Mouse (Mus musculus) adrenal gland, postnatal 25 days (tissue): ENCODE results near the gene Prpf4. TPM values are rescaled to one million over a fixed set of nuclear protein-coding genes. Genes with fewer than 3 reads are reported as not detected.

Source experiments
- DNase-seq: peaks from one replicate; pipeline ENCODE4 v3.0.0; 2021; ENCODE audit warnings: mixed read lengths
- long read RNA-seq: library from polyadenylated mRNA; stranded (forward); transcript quantifications from one replicate; pipeline ENCODE4 v2.0.0, GENCODE M21; 2021
- total RNA-seq: library from RNA; stranded (reverse); gene quantifications from 2 replicates; pipeline ENCODE4 v1.2.3, GENCODE M21; 2021

Prpf4 gene
- 28.4 and 30.2 TPM in 2 replicates for total RNA-seq
- long read RNA-seq, full-length matches to known transcripts, result 34 of 46 reads
- long read RNA-seq, partial matches to known transcripts, result 5 of 46 reads
- long read RNA-seq, other reads (novel, unspliced or antisense), result 7 of 46 reads

- DNase-seq, result peak; percentile 94
Measured at GRCm38 (mm10) chr4:62408601-62409282, at the start of gene Prpf4, which contains the start of gene Cdc26. Gene Prpf4 (plus strand): TSS chr4:62408797. Gene Cdc26 (minus strand): TSS chr4:62408642.

- DNase-seq, result no peak
Measured at GRCm38 (mm10) chr4:62359256-62359775, 49.3 kb upstream of the Prpf4 start.

- DNase-seq, result peak; percentile 93
Measured at GRCm38 (mm10) chr4:62360088-62360804, 48.4 kb upstream of the Prpf4 start, which contains the start of the genes Fkbp15 and Slc31a1. Gene Fkbp15 (minus strand): TSS chr4:62360548. Gene Slc31a1 (plus strand): TSS chr4:62360727.

GRCm38 (mm10) chr4:62360805-62361455, 47.7 kb upstream of the Prpf4 start:
- DNase-seq, result no peak

GRCm38 (mm10) chr4:62361571-62361970, 47.0 kb upstream of the Prpf4 start:
- no peak for DNase-seq

- DNase-seq, result no peak
Measured at GRCm38 (mm10) chr4:62361997-62362396, 46.6 kb upstream of the Prpf4 start.

- DNase-seq, result no peak
Measured at GRCm38 (mm10) chr4:62362437-62362836, 46.2 kb upstream of the Prpf4 start.

DNA sequence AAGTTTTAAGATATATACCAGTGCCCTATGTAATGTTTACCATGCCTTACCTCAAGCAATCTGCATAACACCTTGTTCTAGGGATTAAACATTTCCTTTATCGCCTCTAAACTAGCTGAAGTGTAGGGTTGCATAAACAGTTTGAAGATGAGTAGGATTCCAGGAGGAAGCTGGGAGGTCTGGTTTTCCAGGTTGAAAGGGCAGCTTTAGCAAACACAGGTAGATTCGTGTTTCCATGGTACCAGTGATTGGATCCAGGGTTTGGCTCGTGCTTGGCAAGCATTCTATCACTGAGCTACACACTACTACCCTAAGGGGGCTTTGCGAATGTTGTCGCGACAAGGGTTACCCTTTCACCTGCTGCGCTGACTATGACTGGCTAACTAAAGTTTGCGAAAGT, 44.3 kb upstream of the Prpf4 start:
- DNase-seq, result no peak

- DNase-seq, result no peak
Measured at GRCm38 (mm10) chr4:62366291-62366690, 42.3 kb upstream of the Prpf4 start.

GRCm38 (mm10) chr4:62367586-62367985, 41.0 kb upstream of the Prpf4 start:
- no peak for DNase-seq

- no peak for DNase-seq
Measured at GRCm38 (mm10) chr4:62369091-62369490, 39.5 kb upstream of the Prpf4 start.

DNA sequence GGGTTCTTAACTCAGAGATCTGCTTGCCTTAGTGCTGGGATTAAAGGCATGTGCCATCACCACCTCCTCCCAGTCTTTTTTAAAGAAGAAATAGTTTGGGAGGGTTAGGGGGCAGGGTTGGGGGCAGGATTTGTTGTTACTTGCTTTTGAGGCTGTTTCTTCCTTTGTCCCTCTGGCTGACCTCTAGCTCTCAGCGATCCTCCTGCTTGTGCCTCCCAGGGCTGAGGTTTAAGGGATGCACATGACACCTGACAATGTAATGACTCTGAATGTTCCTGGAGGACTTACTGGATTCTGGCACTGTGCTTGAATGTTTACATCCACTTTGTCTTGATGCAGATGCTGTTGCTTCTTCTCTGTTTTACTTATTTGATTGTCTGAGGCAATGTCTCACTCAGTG, 36.2 kb upstream of the Prpf4 start:
- DNase-seq, result no peak

DNA sequence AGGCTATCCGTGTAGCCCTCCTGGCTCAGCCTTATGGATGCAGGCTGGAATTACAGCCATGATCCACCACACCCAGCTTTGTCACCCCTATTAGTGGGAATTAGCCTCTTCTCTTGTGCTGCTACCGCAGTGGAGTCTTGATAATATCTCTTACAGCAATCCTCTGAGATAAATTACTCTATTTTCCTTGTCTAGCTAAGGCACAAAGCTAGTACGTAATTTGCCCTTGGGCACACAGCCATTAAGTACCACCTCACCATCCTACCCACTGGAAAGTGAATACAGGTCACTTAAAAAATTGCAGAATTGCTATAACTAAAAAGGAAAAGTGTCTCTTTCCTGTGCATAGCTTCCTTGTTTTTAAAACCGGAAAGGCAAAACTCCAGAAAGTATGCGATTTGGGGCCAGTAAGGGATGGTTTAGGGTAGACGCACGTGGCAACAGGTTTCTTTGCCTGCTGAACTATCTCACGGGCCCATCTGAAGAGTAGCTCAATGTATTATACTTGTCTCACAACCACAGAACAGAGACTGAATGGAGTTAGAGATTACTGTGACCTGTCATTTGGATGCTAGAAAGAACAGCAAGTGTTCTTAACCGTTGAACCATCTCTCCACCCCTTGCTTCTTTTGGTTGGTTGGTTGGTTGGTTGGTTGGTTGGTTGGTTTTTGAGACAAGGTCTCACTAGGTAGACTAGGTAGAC, 35.6 kb upstream of the Prpf4 start:
- no peak for DNase-seq

- DNase-seq, result no peak
Measured at GRCm38 (mm10) chr4:62373668-62374067, 34.9 kb upstream of the Prpf4 start.

- no peak for DNase-seq
Measured at GRCm38 (mm10) chr4:62374342-62374741, 34.3 kb upstream of the Prpf4 start.

DNA sequence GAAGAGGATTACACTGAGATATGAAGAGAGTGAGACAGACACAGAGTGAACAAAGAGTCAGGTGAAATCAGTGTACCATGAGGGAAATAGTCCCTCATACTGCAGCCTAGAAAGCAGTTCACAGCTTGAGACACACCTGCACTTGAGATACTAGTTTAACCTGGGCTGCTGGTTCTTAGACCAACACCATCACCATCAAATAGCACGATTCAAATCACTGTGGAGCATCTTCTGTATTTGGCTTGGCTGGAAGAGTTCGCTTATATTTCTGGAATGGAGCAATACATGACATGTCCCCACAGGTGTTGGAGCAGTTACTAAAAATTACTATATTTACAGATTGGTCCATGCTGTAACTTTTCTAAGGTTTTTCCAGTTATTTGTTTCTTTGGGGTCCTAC, 32.5 kb upstream of the Prpf4 start:
- no peak for DNase-seq

DNA sequence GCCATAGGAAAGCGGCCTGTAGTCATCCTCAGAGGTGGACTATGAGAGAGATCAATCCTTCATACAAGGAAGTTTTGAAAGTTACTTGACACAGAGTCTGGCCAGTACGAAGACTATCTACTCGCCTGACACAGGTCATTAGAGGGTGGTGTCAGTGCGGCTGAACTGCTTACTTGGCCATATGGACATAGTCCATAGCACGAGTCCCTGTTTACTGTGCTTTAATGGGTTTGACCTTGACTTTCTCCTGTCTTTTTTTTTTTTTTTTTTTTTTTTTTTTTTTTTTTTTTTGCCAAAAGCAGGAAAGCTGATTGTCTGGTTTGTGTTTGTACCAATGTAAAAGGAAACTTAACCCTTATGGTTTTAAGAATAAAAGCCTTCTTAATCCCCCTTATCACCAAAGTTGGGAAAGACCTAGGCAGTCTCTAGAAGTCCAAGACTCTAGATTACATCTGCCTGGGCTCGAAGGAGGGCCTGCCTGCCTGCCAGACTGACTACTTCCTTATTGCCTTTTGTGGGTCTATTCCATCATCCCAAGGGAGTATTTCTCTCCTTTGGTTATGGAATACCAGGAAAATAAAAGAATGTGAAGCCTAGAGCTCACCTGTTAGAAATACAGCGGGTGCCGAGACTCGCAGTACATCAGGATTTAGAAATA, 28.7 kb upstream of the Prpf4 start:
- no peak for DNase-seq

GRCm38 (mm10) chr4:62383207-62383606, 25.4 kb upstream of the Prpf4 start:
- DNase-seq, result no peak

GRCm38 (mm10) chr4:62383752-62384151, 24.8 kb upstream of the Prpf4 start:
- no peak for DNase-seq

DNA sequence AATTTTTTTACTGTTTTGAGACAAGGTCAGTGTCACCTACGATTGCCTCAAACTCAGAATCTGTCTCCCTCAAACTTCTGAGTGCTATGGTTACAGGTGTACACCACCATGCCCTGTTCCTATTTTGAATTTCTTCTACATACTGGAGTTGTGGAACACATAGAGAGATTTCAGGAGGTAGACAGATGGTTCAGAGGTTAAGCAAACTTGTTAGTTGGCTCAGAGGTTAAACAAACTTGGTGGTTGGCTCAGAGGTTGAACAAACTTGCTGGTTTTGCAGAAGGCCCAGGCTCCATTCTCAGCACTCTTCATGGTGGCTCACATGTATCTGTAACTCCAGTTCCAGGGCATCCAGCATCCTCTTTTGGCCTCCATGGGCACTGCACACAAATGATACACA, 24.4 kb upstream of the Prpf4 start:
- DNase-seq, result no peak

DNA sequence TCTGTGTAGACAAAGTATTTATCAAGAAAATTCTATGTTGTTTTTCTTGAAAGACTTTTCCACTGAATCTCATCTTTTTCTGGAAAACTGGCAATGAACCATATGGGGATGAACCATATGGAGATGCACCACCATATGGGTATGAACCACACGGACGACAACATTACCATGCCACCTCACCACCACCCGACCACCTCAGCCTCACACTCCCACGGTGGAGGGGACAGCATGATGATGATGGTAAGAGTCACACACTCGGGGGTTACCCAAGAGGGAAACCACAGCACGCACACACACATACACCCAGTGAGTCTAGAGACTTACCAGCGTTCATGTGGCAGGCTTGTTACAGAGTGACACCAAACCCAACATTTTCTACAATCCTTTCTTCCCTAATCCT, 23.2 kb upstream of the Prpf4 start:
- DNase-seq, result no peak
